Mouse (Mus musculus) liver, embryonic 12.5 days (tissue): ENCODE data around the gene Spsb2. TPM values are rescaled to one million over a fixed set of nuclear protein-coding genes. Genes with fewer than 3 reads are reported as not detected.

ENCODE experiments used
- polyA plus RNA-seq: library from polyadenylated mRNA; unstranded; fragments of >200 nt; fragmentation: Nextera tagmentation; extraction: Ambion mirVana; gene quantifications from 2 replicates; pipeline ENCODE4 v1.2.1, GENCODE M21; 2016

Gene Spsb2
- polyA plus RNA-seq, 1 experiment from 2014 or later, result 9.9 TPM

Other genes starting within 250 kb of the Spsb2 start
- not detected in 2 replicates for gene C1rb, start 238.4 kb upstream of the Spsb2 start, polyA plus RNA-seq
- gene C1s2, start 172.6 kb upstream of the Spsb2 start, polyA plus RNA-seq, result not detected in 2 replicates
- 67.1 and 74.5 TPM in 2 replicates for gene Lpcat3, start 145.6 kb upstream of the Spsb2 start, polyA plus RNA-seq
- 200 TPM in 2 replicates for gene Emg1, start 96.5 kb upstream of the Spsb2 start, polyA plus RNA-seq
- gene Phb2, start 96.3 kb upstream of the Spsb2 start, polyA plus RNA-seq, result 433 and 443 TPM in 2 replicates
- gene Ptpn6, start 69.9 kb upstream of the Spsb2 start, polyA plus RNA-seq, result 30.8 and 31.3 TPM in 2 replicates
- gene Grcc10, start 67.3 kb upstream of the Spsb2 start, polyA plus RNA-seq, result 109 and 116 TPM in 2 replicates
- not detected in 2 replicates for gene Gm45234, start 52.6 kb upstream of the Spsb2 start, polyA plus RNA-seq
- gene Atn1, start 52.1 kb upstream of the Spsb2 start, polyA plus RNA-seq, result 2.6 and 2.9 TPM in 2 replicates
- gene Eno2, start 39.0 kb upstream of the Spsb2 start, polyA plus RNA-seq, result 0.77 and 1.0 TPM in 2 replicates
- not detected in 2 replicates for gene Lrrc23, start 28.9 kb upstream of the Spsb2 start, polyA plus RNA-seq
- 630 and 674 TPM in 2 replicates for gene Tpi1, start 5.6 kb downstream of the Spsb2 start, polyA plus RNA-seq
- gene Usp5, start 20.8 kb downstream of the Spsb2 start, polyA plus RNA-seq, result 87.5 and 94.1 TPM in 2 replicates
- gene Cdca3, start 20.9 kb downstream of the Spsb2 start, polyA plus RNA-seq, result 193 TPM in 2 replicates
- 0.29 and 0.43 TPM in 2 replicates for gene Gnb3, start 31.6 kb downstream of the Spsb2 start, polyA plus RNA-seq
- 5.0 and 5.5 TPM in 2 replicates for gene P3h3, start 49.1 kb downstream of the Spsb2 start, polyA plus RNA-seq
- 0.08 and 0.17 TPM in 2 replicates for gene Gpr162, start 55.3 kb downstream of the Spsb2 start, polyA plus RNA-seq
- 0.05 and 0.07 TPM in 2 replicates for gene Cd4, start 79.6 kb downstream of the Spsb2 start, polyA plus RNA-seq
- 0.32 and 0.33 TPM in 2 replicates for gene Lag3, start 103.0 kb downstream of the Spsb2 start, polyA plus RNA-seq
- 64.5 and 66.7 TPM in 2 replicates for gene Ptms, start 111.4 kb downstream of the Spsb2 start, polyA plus RNA-seq
- 178 and 187 TPM in 2 replicates for gene Mlf2, start 122.7 kb downstream of the Spsb2 start, polyA plus RNA-seq
- gene Cops7a, start 156.9 kb downstream of the Spsb2 start, polyA plus RNA-seq, result 88.7 and 95.2 TPM in 2 replicates
- 0.11 TPM in 1 of 2 replicates, not detected in the other for gene Pianp, start 188.0 kb downstream of the Spsb2 start, polyA plus RNA-seq
- 6.6 and 7.2 TPM in 2 replicates for gene Zfp384, start 200.5 kb downstream of the Spsb2 start, polyA plus RNA-seq
- 34.4 and 34.6 TPM in 2 replicates for gene Ing4, start 231.1 kb downstream of the Spsb2 start, polyA plus RNA-seq
- gene Acrbp, start 241.0 kb downstream of the Spsb2 start, polyA plus RNA-seq, result 2.8 and 3.7 TPM in 2 replicates